Mouse (Mus musculus): ENCODE data around the gene Ascc3. TPM values are rescaled to one million over a fixed set of nuclear protein-coding genes. Genes with fewer than 3 reads are reported as not detected.

Ascc3 gene
- polyA plus RNA-seq, 1 experiment from 2014 or later, result 16.8 TPM

DNA sequence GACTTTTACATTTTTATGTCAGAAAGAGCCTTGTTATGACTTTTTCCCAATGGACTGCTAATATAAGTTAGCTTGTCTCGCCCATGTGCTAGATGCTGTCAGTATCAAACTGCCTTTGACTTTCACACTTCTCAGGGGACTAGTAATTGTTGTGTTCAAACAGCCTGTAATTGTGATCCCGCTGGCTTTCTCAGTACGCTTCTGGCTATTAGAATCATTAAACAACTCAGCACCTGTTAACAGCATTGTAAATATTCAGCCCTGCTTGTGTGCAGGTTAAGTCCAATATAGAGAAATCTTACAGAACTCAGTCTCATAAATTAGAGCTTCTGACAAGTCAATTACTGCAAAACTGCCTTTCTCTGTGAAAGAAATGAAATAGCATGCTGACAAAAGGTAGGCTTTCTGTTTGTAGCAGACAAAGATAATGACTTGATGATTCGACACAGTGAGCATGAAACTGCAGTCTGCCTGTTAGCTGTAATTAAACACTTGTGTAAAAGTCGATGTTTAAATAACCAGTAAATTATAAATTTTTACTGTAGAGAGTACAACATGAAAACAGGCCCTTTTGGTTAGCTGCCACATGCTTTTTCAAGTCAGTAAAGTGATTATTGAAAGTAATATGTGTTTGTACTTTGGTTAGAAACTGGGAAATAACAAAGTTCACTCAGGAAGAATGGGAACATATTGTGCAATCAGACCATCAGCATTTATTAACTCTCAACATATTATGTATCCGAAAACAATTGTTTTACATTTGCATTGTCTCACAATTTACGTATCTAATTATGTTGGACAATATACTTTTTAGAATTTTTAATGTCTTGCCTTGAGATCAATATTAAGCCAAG lies 171.2 kb downstream of the Ascc3 start:
- Histone ChIP-seq H3K4me2 (0 out of 2 replicates have a peak overlapping the region, but pooled peaks have one; percentile 4), H3K27me3 (peaks cover 39% of the 10 kb centered on the region), H3K9me3 (no peaks in the 10 kb centered on the region), H3K36me3 (no peaks in the 10 kb centered on the region; the same call in 1 of the 2 replicates), H3K9ac (no peak overlapping the region), H3K4me3 (no peak overlapping the region), H3K4me1 (replicated peaks) (peaks cover 16% of the 10 kb centered on the region), H3K27ac (replicated peaks) (no peak overlapping the region)
- peak; percentile 94 for ATAC-seq (ENCODE audit: low read depth)
- WGBS, result 21% methylated on average over 7 of the region's 7 CpGs

DNA sequence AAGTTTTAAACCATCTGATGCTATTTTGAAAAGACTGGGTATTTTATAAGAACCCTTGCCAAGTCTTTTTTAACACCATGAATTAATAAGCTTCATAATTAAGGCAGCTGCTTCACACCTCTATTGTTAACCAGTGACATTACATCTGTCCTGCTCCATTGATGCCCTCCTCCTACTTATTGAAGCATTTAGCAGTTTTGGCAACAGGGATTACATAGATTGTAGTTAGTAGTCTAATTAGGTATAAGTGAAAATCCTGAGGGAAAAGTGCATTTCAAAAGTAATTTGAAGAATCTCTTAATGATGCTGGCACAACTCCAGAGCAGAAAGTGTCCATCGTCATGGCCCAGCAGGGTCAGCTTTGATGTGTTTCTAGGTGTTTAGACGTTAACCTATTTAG lies 180.3 kb downstream of the Ascc3 start:
- Histone ChIP-seq H3K27me3 (peaks cover 7% of the 10 kb centered on the region; the same call in 1 of the 2 replicates), H3K9me3 (no peaks in the 10 kb centered on the region), H3K9ac (no peak overlapping the region), H3K4me1 (replicated peaks) (no peaks in the 10 kb centered on the region), H3K4me2 (no peak overlapping the region), H3K27ac (replicated peaks) (no peak overlapping the region), H3K36me3 (no peaks in the 10 kb centered on the region; the same call in 1 of the 2 replicates), H3K4me3 (no peak overlapping the region)
- no peak for ATAC-seq (ENCODE audit: low read depth)
- WGBS, result 44% methylated on average over 2 of the region's 2 CpGs

DNA sequence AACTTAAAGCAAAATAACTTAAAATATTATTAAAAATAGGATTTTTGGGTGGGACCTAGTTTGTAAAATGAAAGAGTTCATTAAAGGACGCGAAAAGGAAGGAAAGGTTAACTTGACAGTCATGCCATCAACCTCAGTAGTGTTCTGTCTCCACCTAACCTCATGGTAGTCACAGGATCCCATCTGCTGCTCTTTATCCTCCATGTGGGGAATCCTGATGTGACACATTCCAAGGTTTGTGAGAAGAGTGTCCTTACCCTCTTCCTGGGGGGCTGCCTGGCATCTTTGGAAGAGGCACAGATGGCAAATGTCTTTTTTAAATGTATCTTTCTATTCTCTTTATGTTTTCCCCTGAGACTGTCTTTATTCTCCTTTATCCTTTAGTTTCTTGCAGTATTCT lies 181.4 kb downstream of the Ascc3 start:
- Histone ChIP-seq H3K27me3 (peaks cover 4% of the 10 kb centered on the region; the same call in 1 of the 2 replicates), H3K27ac (replicated peaks) (no peak overlapping the region), H3K9ac (no peak overlapping the region), H3K4me2 (no peak overlapping the region), H3K9me3 (no peaks in the 10 kb centered on the region), H3K4me3 (no peak overlapping the region), H3K36me3 (no peaks in the 10 kb centered on the region), H3K4me1 (replicated peaks) (no peaks in the 10 kb centered on the region)
- ATAC-seq (ENCODE audit: low read depth), result no peak
- 87% methylated on average over 2 of the region's 2 CpGs for WGBS

DNA sequence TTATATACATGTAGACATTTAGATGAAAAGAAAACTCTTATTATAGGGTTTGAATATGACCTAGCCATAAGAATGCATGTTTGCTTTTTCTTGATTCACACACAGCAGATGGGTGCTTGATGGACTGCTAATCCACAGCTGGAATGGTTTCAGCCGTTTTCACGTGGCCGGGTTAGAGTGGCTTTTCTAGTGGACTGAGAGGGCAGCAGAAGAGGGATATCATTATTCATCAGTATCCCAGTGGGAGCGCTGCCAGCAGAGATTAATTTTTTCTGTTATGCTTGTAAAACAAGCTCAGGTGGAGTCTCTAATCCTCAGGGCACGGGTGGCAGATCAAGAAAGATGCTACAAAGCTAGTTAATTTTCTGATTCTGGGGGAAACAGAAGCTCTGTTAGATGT lies 200.4 kb downstream of the Ascc3 start:
- Histone ChIP-seq H3K27me3 (no peaks in the 10 kb centered on the region), H3K4me1 (replicated peaks) (peaks cover 3% of the 10 kb centered on the region), H3K4me2 (no peak overlapping the region), H3K9me3 (no peaks in the 10 kb centered on the region), H3K27ac (replicated peaks) (no peak overlapping the region), H3K4me3 (no peak overlapping the region), H3K9ac (no peak overlapping the region), H3K36me3 (no peaks in the 10 kb centered on the region)
- 37% methylated on average over 5 of the region's 5 CpGs for WGBS
- no peak for ATAC-seq (ENCODE audit: low read depth)

DNA sequence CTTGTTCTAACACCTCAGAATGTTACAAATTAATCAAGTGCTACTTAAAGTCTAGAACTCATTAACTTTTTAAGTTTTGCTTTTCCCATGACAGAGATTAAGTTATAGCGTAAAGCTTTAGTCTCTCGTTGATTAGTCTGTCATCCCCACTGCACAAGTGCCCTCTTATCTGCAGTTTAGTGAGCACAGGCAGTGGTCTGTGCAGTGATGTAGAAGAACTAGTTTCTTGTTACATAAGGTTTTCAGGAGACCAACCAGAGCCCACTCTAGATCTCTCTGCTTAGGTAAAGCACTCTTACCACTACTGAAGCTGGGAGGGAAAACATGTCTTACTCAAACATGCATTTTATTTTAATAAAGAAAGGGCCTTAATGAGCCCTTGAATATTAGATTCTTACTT lies 209.1 kb downstream of the Ascc3 start:
- Histone ChIP-seq H3K4me1 (replicated peaks) (no peaks in the 10 kb centered on the region), H3K9ac (no peak overlapping the region), H3K27me3 (no peaks in the 10 kb centered on the region), H3K36me3 (no peaks in the 10 kb centered on the region), H3K9me3 (no peaks in the 10 kb centered on the region), H3K4me3 (no peak overlapping the region), H3K4me2 (no peak overlapping the region), H3K27ac (replicated peaks) (no peak overlapping the region)
- ATAC-seq (ENCODE audit: low read depth), result no peak
- 60% methylated on average over 2 of the region's 2 CpGs for WGBS

DNA sequence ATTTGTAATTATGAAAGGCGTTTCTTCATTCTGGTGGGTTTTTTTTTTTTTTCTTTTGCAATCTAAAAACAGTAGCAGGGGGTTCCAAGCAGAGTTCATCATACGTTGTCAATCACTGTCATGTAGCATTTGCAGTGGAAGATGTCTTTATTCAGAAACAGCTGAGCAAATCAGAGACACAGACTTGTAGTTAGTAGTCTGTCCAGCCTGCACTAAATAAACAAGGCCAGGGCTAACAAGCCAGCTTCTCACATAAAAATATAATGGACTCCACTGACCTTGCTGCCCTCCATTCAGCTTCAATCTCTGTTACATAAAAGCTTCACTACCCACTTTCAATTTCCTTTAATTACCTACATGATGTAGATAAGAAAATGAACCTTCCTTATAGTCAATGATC lies 209.9 kb downstream of the Ascc3 start:
- no peaks in the 10 kb centered on the region for H3K4me1 ChIP-seq (replicated peaks)
- H3K36me3 ChIP-seq, result no peaks in the 10 kb centered on the region
- H3K4me3 ChIP-seq, result no peak overlapping the region
- no peak for ATAC-seq (ENCODE audit: low read depth)
- H3K27me3 ChIP-seq, result no peaks in the 10 kb centered on the region
- 86% methylated on average over 2 of the region's 2 CpGs for WGBS
- no peak overlapping the region for H3K9ac ChIP-seq
- no peak overlapping the region for H3K4me2 ChIP-seq
- no peaks in the 10 kb centered on the region for H3K9me3 ChIP-seq
- H3K27ac ChIP-seq (replicated peaks), result no peak overlapping the region

DNA sequence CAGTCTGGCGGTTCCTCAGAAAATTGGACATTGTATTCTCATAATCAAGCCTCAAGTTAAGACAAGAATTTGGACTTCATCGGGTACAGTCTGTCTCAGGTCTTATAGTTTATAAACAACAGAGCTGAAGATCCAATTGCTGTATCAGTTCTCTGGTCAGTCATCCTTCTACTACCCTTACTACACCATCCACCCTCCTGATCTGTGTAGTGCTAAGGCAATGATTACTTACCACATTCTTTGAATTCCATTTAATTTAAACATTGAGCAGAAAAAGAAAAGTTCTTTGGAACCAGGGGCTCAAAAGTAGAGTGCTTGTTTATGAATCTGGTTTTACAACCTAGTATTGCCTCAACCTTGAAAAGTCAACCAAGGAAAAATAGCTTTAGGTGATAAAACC lies 213.7 kb downstream of the Ascc3 start:
- ATAC-seq (ENCODE audit: low read depth), result no peak
- Histone ChIP-seq H3K4me3 (no peak overlapping the region), H3K36me3 (no peaks in the 10 kb centered on the region), H3K27ac (replicated peaks) (no peak overlapping the region), H3K27me3 (no peaks in the 10 kb centered on the region), H3K4me2 (no peak overlapping the region), H3K9me3 (no peaks in the 10 kb centered on the region), H3K9ac (no peak overlapping the region), H3K4me1 (replicated peaks) (no peaks in the 10 kb centered on the region)
- WGBS, result 95% methylated on average over 2 of the region's 2 CpGs

DNA sequence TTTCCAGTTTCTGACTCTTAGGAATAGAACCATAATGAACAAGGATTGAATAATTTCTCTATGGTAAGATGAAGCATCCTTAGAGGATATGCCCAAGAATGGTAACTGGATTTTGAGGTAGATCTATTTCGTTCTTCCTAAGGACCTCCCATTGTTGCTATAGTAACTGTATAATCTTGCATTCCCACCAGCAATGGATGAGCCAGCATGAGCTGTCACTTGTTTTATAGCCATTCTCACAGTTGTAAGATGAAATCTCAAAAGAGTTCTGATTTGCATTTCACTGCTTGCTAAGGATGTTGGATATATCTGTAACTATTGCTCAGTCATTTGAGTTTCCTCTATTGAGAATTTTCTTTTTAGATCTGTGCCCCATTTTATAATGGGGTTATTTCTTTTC lies 229.9 kb downstream of the Ascc3 start:
- H3K36me3 ChIP-seq, result peaks cover 7% of the 10 kb centered on the region; the same call in 1 of the 2 replicates
- 65% methylated on average over 1 of the region's 1 CpGs for WGBS
- no peak for ATAC-seq (ENCODE audit: low read depth)
- no peaks in the 10 kb centered on the region for H3K9me3 ChIP-seq
- H3K4me2 ChIP-seq, result no peak overlapping the region
- no peaks in the 10 kb centered on the region for H3K4me1 ChIP-seq (replicated peaks)
- no peak overlapping the region for H3K9ac ChIP-seq
- H3K27me3 ChIP-seq, result no peaks in the 10 kb centered on the region
- no peak overlapping the region for H3K4me3 ChIP-seq
- no peak overlapping the region for H3K27ac ChIP-seq (replicated peaks)

DNA sequence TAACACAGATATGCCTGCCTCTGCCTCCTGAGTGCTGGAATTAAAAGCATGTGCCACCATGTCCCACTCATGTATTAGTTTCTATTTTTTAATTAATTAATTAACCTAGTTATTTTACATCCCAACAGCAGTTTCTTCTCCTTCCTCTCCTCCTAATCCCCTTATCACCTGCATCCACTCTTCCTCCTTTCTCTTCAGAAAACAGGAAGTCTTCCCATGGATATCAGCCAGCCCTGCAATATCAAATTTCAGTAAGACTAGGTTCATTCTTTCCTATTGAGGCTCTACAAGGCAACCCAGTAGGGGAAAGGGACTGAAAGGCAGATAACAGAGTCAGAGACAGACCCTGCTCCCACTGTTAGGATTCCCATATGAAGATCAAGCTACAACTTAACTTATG lies 234.4 kb downstream of the Ascc3 start:
- H3K9me3 ChIP-seq, result no peaks in the 10 kb centered on the region
- no peaks in the 10 kb centered on the region for H3K4me1 ChIP-seq (replicated peaks)
- no peak for ATAC-seq (ENCODE audit: low read depth)
- no peaks in the 10 kb centered on the region for H3K27me3 ChIP-seq
- H3K4me2 ChIP-seq, result no peak overlapping the region
- no peak overlapping the region for H3K27ac ChIP-seq (replicated peaks)
- no peak overlapping the region for H3K9ac ChIP-seq
- peaks cover 7% of the 10 kb centered on the region; the same call in 1 of the 2 replicates for H3K36me3 ChIP-seq
- H3K4me3 ChIP-seq, result no peak overlapping the region

DNA sequence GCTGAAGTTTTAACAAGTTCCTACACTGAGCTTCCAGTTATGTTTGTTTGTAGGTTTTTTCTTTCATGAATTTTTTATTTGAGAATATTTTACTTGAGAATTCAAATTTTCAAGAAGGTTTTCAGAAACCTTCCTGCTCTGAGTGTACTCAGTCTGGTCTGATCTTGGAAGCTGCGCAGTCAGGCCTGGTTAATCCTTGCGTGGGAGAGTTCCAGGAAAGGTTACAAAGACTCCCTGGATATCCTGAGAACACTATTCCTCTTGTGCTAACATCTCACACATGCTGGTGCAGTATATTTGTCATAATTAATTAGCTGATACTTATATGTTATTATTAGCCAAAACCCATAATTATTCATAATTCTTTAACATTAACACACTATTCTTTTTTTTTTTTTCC lies 242.1 kb downstream of the Ascc3 start:
- no peak overlapping the region for H3K9ac ChIP-seq
- no peak overlapping the region for H3K27ac ChIP-seq (replicated peaks)
- WGBS, result 85% methylated on average over 2 of the region's 2 CpGs
- H3K4me3 ChIP-seq, result no peak overlapping the region
- H3K36me3 ChIP-seq, result no peaks in the 10 kb centered on the region
- H3K9me3 ChIP-seq, result no peaks in the 10 kb centered on the region
- no peak overlapping the region for H3K4me2 ChIP-seq
- no peaks in the 10 kb centered on the region for H3K4me1 ChIP-seq (replicated peaks)
- no peak for ATAC-seq (ENCODE audit: low read depth)
- no peaks in the 10 kb centered on the region for H3K27me3 ChIP-seq

DNA sequence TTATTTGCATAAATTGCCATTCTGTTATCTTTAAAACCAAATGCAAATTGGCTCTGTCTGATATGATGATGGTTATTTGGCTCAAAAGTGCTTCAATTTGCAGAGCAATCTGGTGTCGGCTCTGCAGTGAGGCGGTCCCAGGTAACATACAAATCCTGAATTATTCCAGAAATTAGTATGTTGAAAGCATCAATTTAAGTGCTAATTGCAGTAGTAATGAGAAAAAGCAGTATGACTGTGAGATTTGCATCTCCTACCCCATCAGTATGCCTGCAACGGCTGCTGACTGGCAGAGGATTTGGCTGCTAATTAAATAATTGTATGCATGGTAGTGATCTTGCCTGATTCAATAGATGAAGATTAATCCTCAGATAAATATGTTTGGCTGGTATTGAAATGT lies 250.9 kb downstream of the Ascc3 start:
- Histone ChIP-seq H3K27ac (replicated peaks) (no peak overlapping the region), H3K9me3 (no peaks in the 10 kb centered on the region), H3K4me2 (no peak overlapping the region), H3K27me3 (no peaks in the 10 kb centered on the region), H3K4me1 (replicated peaks) (no peaks in the 10 kb centered on the region), H3K36me3 (no peaks in the 10 kb centered on the region), H3K4me3 (no peak overlapping the region), H3K9ac (no peak overlapping the region)
- no peak for ATAC-seq (ENCODE audit: low read depth)
- WGBS, result 63% methylated on average over 3 of the region's 3 CpGs

DNA sequence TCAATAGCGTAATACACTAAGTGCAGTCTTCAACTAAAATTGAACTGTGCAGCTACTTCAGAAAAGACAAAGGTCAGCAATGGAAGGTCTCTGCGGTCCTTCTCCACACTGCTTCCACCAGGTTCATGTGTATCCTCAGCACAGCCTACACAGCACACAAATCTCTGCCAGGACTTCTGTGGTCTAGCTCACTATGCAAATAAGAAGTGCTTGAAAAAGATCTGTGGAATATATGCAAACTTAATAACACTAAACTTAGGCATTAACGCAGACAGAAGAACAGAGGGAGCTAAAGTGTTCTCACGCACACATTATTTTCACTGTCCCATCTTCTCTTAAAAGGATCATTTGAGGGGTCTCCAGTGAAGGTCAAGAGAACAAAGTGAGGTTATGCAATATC lies 275.7 kb downstream of the Ascc3 start:
- H3K36me3 ChIP-seq, result no peaks in the 10 kb centered on the region
- H3K4me3 ChIP-seq, result no peak overlapping the region
- H3K27me3 ChIP-seq, result no peaks in the 10 kb centered on the region
- H3K27ac ChIP-seq (replicated peaks), result no peak overlapping the region
- WGBS, result 82% methylated on average over 4 of the region's 4 CpGs
- no peaks in the 10 kb centered on the region for H3K9me3 ChIP-seq
- no peak overlapping the region for H3K4me2 ChIP-seq
- no peak for ATAC-seq (ENCODE audit: low read depth)
- H3K4me1 ChIP-seq (replicated peaks), result no peaks in the 10 kb centered on the region
- H3K9ac ChIP-seq, result no peak overlapping the region

DNA sequence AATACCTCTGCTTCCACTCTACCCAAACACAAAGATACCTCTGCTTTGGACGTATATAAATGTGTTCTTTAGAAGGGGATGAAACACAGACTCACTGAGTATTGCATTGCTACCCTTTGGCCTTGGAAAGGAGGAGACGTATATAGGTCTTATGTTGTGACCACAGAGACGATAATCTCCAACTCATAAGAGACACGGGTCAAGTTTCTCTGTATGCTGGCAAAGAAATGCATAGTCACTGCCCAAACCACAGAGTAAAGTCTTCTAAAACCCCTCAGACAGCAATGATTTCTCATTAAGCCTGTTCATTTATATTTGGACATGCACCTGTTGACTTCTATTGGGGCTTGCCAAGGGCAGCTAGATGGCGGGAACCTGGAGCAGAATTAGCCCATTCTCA lies 284.5 kb downstream of the Ascc3 start:
- WGBS, result 89% methylated on average over 5 of the region's 5 CpGs
- Histone ChIP-seq H3K9me3 (no peaks in the 10 kb centered on the region), H3K4me2 (no peak overlapping the region), H3K27ac (replicated peaks) (no peak overlapping the region), H3K27me3 (no peaks in the 10 kb centered on the region), H3K36me3 (no peaks in the 10 kb centered on the region), H3K4me3 (no peak overlapping the region), H3K9ac (no peak overlapping the region), H3K4me1 (replicated peaks) (no peaks in the 10 kb centered on the region)
- no peak for ATAC-seq (ENCODE audit: low read depth)
